Mouse (Mus musculus) CD4-positive, CD25-positive, alpha-beta regulatory T cell, adult 4 months (primary cell): ENCODE results near the gene Tas2r129. TPM values are rescaled to one million over a fixed set of nuclear protein-coding genes. Genes with fewer than 3 reads are reported as not detected.
"Not testable (repeated sequence)": the region's sequence is repeated elsewhere in the genome, so short reads cannot be mapped to it uniquely, and the experiment has no call there.

Source experiments
- ATAC-seq: one replicate; pipeline ENCODE4 v1.8.0; 2017
- polyA plus RNA-seq, 2 experiments: library from polyadenylated mRNA; unstranded; fragments of 100-300 nt; shearing (Covaris generic); gene quantifications; one replicate each; pipeline ENCODE4 v1.2.1; 2017

The Tas2r129 gene
- polyA plus RNA-seq, result not detected

- no peak for ATAC-seq
These were observed at the start of gene Tas2r129 for GRCm38 (mm10) chr6:132950802-132951201. Gene Tas2r129, plus strand, starts transcription at chr6:132951102.

GRCm38 (mm10) chr6:132909351-132909750 is 41.6 kb upstream of the Tas2r129 start, which contains the start of gene Tas2r125:
Gene Tas2r125, plus strand, starts transcription at chr6:132909651.
- no peak for ATAC-seq

- not testable (repeated sequence) for ATAC-seq
These were observed 9.5 kb upstream of the Tas2r129 start for GRCm38 (mm10) chr6:132941376-132941775.

GRCm38 (mm10) chr6:132957819-132958218 is 6.9 kb downstream of the Tas2r129 start, which contains the start of gene Tas2r131:
Gene Tas2r131, minus strand, starts transcription at chr6:132957919.
- ATAC-seq, result no peak

- no peak for ATAC-seq
These were observed 30.0 kb downstream of the Tas2r129 start, which contains the start of gene Tas2r109 for GRCm38 (mm10) chr6:132980865-132981264. Gene Tas2r109, minus strand, starts transcription at chr6:132980965.

Other genes with a start within 250 kb of the Tas2r129 start
- gene Tas2r122, start 239.2 kb upstream of the Tas2r129 start, polyA plus RNA-seq, result not detected
- gene Tas2r115, start 213.1 kb upstream of the Tas2r129 start, polyA plus RNA-seq, result not detected
- not detected for gene Tas2r124, start 196.4 kb upstream of the Tas2r129 start, polyA plus RNA-seq
- gene Tas2r102, start 189.0 kb upstream of the Tas2r129 start, polyA plus RNA-seq, result not detected
- gene Tas2r136, start 172.9 kb upstream of the Tas2r129 start, polyA plus RNA-seq, result not detected
- not detected for gene Tas2r117, start 148.3 kb upstream of the Tas2r129 start, polyA plus RNA-seq
- gene Tas2r123, start 104.0 kb upstream of the Tas2r129 start, polyA plus RNA-seq, result not detected
- not detected for gene Tas2r116, start 95.7 kb upstream of the Tas2r129 start, polyA plus RNA-seq
- gene Tas2r110, start 83.1 kb upstream of the Tas2r129 start, polyA plus RNA-seq, result not detected
- not detected for gene Tas2r113, start 58.1 kb upstream of the Tas2r129 start, polyA plus RNA-seq
- gene Tas2r125, start 41.5 kb upstream of the Tas2r129 start, polyA plus RNA-seq, result under 1 TPM in 1 of 2 experiments, not detected in 1; 0.58 TPM
- not detected for gene Tas2r131, start 6.8 kb downstream of the Tas2r129 start, polyA plus RNA-seq
- gene Tas2r109, start 29.9 kb downstream of the Tas2r129 start, polyA plus RNA-seq, result not detected
- not detected for gene Tas2r103, start 86.0 kb downstream of the Tas2r129 start, polyA plus RNA-seq
- not detected for gene Tas2r140, start 104.7 kb downstream of the Tas2r129 start, polyA plus RNA-seq
- gene Smim10l1, start 153.8 kb downstream of the Tas2r129 start, polyA plus RNA-seq, result 10 to 100 TPM; 13.2 to 17.8 TPM